Mouse (Mus musculus): Measurements from ENCODE around the gene Nup93. TPM values are rescaled to one million over a fixed set of nuclear protein-coding genes. Genes with fewer than 3 reads are reported as not detected.

Nup93 gene
- total and polyA plus RNA-seq, 3 experiments, result 6.0 to 42.5 (median 39.9) TPM

DNA sequence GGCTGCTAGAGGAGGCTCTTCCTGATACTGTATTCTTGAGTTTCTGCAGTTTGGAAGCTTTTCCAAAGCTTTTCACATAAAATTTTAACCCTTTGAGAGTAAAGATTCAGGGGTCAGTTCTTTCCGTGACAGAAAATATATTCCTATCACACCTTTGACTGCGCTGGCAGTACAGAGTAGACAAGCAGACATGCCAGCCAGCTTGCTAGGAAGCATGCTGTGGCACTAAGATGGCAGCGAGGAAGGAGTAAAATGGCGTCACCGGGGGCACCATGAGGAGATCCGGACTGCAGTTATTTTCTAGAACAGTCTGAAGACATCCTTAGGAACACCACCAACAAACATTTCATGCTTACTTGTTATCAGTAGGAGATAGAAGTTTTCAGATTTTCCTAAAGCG lies 55.9 kb downstream of the Nup93 start:
- TF ChIP-seq GATA2 (IDR thresholded peaks at IDR 0.05; ENCODE audit: borderline replicate concordance, low read depth, low read length), result no peak
- TF ChIP-seq POLR2AphosphoS5 (IDR thresholded peaks at IDR 0.05; ENCODE audit: insufficient replicate concordance, low read depth, low read length), result no peak
- TF ChIP-seq TAL1 (conservative IDR thresholded peaks at IDR 0.05; ENCODE audit: low read depth, low read length), result no peak
- TF ChIP-seq GATA1 (IDR thresholded peaks at IDR 0.05; ENCODE audit: borderline replicate concordance, low read length), result no peak
- no peak for TF ChIP-seq CTCF (IDR thresholded peaks at IDR 0.05; ENCODE audit: low read depth, low read length)
- no peak overlapping the region for H3K4me3 ChIP-seq (ENCODE audit: low read depth, low read length)
- DNase-seq (ENCODE audit: low spot score) (no peak), ATAC-seq (ENCODE audit: extremely low read depth, insufficient number of reproducible peaks, low FRiP score, poor library complexity, severe bottlenecking) (no peak)
- H3K4me1 ChIP-seq (ENCODE audit: insufficient read depth, low read depth, low read length), result no peaks in the 10 kb centered on the region; the same call in 1 of the 2 replicates
- no peaks in the 10 kb centered on the region for H3K9me3 ChIP-seq (replicated peaks)
- H3K36me3 ChIP-seq (replicated peaks), result peaks cover 45% of the 10 kb centered on the region
- H3K27me3 ChIP-seq (ENCODE audit: insufficient read depth, low read length), result no peaks in the 10 kb centered on the region

- Histone ChIP-seq H3K36me3 (replicated peaks) (peaks cover 49% of the 10 kb centered on the region), H3K4me3 (ENCODE audit: low read depth, low read length) (no peak overlapping the region), H3K9me3 (replicated peaks) (no peaks in the 10 kb centered on the region), H3K4me1 (ENCODE audit: insufficient read depth, low read depth, low read length) (no peaks in the 10 kb centered on the region; the same call in 1 of the 2 replicates), H3K27me3 (ENCODE audit: insufficient read depth, low read length) (no peaks in the 10 kb centered on the region)
- no peak for DNase-seq (ENCODE audit: low spot score)
- no peak for ATAC-seq (ENCODE audit: extremely low read depth, insufficient number of reproducible peaks, low FRiP score, poor library complexity, severe bottlenecking)
- TF ChIP-seq TAL1 (conservative IDR thresholded peaks at IDR 0.05; ENCODE audit: low read depth, low read length), result no peak
- no peak for TF ChIP-seq CTCF (IDR thresholded peaks at IDR 0.05; ENCODE audit: low read depth, low read length)
Measured at GRCm38 (mm10) chr8:94271102-94271501, 56.7 kb downstream of the Nup93 start.

GRCm38 (mm10) chr8:94272612-94273011 lies 58.2 kb downstream of the Nup93 start:
- Histone ChIP-seq H3K9me3 (replicated peaks) (no peaks in the 10 kb centered on the region), H3K27me3 (ENCODE audit: insufficient read depth, low read length) (no peaks in the 10 kb centered on the region), H3K36me3 (replicated peaks) (peaks cover 50% of the 10 kb centered on the region), H3K4me3 (ENCODE audit: low read depth, low read length) (no peak overlapping the region), H3K4me1 (ENCODE audit: insufficient read depth, low read depth, low read length) (no peaks in the 10 kb centered on the region; the same call in 1 of the 2 replicates)
- TF ChIP-seq TAL1 (conservative IDR thresholded peaks at IDR 0.05; ENCODE audit: low read depth, low read length) (no peak), CTCF (IDR thresholded peaks at IDR 0.05; ENCODE audit: low read depth, low read length) (no peak), GATA2 (IDR thresholded peaks at IDR 0.05; ENCODE audit: borderline replicate concordance, low read depth, low read length) (no peak), POLR2AphosphoS5 (IDR thresholded peaks at IDR 0.05; ENCODE audit: insufficient replicate concordance, low read depth, low read length) (no peak), GATA1 (IDR thresholded peaks at IDR 0.05; ENCODE audit: borderline replicate concordance, low read length) (no peak)
- no peak for DNase-seq (ENCODE audit: low spot score)
- ATAC-seq (ENCODE audit: extremely low read depth, insufficient number of reproducible peaks, low FRiP score, poor library complexity, severe bottlenecking), result no peak

DNA sequence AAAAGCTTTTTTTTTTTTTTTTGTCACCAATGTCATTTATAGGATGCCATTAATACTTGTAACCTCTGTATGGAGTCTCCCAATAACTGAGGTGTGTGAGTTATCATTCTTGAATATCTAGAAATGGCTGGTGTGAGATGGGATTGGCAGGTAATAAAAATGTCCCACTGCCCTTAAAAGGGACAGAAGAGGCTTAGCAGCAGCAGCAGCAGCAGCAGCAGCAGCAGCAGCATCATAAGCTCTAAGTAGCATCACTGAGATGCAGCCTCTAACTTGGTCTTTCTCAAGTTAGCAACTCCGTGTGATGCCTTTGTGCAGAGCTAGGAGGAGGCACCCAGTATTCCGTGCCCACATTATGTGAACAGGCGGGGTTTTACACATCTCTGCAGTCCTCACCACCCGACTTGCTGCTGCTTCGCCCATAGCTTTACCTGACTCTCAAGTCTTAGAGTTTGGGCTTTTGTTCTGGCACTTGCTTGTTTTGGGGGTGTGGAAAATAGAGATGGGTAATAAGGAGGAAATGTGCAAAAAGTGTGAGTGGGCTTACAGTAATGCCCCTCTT lies 59.0 kb downstream of the Nup93 start:
- no peak overlapping the region for H3K4me3 ChIP-seq (ENCODE audit: low read depth, low read length)
- ATAC-seq (ENCODE audit: extremely low read depth, insufficient number of reproducible peaks, low FRiP score, poor library complexity, severe bottlenecking), result no peak
- TF ChIP-seq TAL1 (conservative IDR thresholded peaks at IDR 0.05; ENCODE audit: low read depth, low read length) (no peak), GATA1 (IDR thresholded peaks at IDR 0.05; ENCODE audit: borderline replicate concordance, low read length) (no peak), CTCF (IDR thresholded peaks at IDR 0.05; ENCODE audit: low read depth, low read length) (no peak), POLR2AphosphoS5 (IDR thresholded peaks at IDR 0.05; ENCODE audit: insufficient replicate concordance, low read depth, low read length) (no peak), GATA2 (IDR thresholded peaks at IDR 0.05; ENCODE audit: borderline replicate concordance, low read depth, low read length) (no peak)

DNA sequence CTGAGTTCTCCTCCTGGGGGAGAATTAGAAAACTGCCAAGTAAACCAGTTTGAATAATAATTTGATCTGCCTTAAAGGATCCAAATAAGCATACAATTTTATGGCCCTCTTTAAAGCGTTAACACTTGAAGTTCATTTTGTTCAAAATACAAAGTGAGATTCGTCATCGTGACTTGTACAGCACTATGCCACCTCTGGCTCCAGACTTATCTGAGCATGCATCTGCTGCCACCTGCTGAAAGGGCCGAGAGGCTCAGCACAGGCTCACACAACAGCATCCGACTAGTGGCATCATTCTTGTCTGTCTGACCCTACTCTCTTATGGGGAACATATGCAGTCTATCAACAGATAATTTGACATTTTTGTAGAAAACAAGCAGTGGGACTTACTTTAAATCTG lies 59.7 kb downstream of the Nup93 start:
- DNase-seq (ENCODE audit: low spot score) (no peak), ATAC-seq (ENCODE audit: extremely low read depth, insufficient number of reproducible peaks, low FRiP score, poor library complexity, severe bottlenecking) (no peak)
- Histone ChIP-seq H3K27me3 (ENCODE audit: insufficient read depth, low read length) (no peaks in the 10 kb centered on the region), H3K4me1 (ENCODE audit: insufficient read depth, low read depth, low read length) (no peaks in the 10 kb centered on the region; the same call in 1 of the 2 replicates), H3K36me3 (replicated peaks) (peaks cover 48% of the 10 kb centered on the region), H3K9me3 (replicated peaks) (no peaks in the 10 kb centered on the region), H3K4me3 (ENCODE audit: low read depth, low read length) (no peak overlapping the region)
- TF ChIP-seq GATA2 (IDR thresholded peaks at IDR 0.05; ENCODE audit: borderline replicate concordance, low read depth, low read length) (no peak), GATA1 (IDR thresholded peaks at IDR 0.05; ENCODE audit: borderline replicate concordance, low read length) (no peak), TAL1 (conservative IDR thresholded peaks at IDR 0.05; ENCODE audit: low read depth, low read length) (no peak), POLR2AphosphoS5 (IDR thresholded peaks at IDR 0.05; ENCODE audit: insufficient replicate concordance, low read depth, low read length) (no peak), CTCF (IDR thresholded peaks at IDR 0.05; ENCODE audit: low read depth, low read length) (no peak)

More for the DNA sequence above, 59.0 kb downstream of the Nup93 start:
- peaks cover 51% of the 10 kb centered on the region for H3K36me3 ChIP-seq (replicated peaks)
- H3K4me1 ChIP-seq (ENCODE audit: insufficient read depth, low read depth, low read length), result no peaks in the 10 kb centered on the region; the same call in 1 of the 2 replicates
- no peaks in the 10 kb centered on the region for H3K27me3 ChIP-seq (ENCODE audit: insufficient read depth, low read length)
- no peaks in the 10 kb centered on the region for H3K9me3 ChIP-seq (replicated peaks)
- no peak for DNase-seq (ENCODE audit: low spot score)

- no peak for ATAC-seq (ENCODE audit: extremely low read depth, insufficient number of reproducible peaks, low FRiP score, poor library complexity, severe bottlenecking)
- no peaks in the 10 kb centered on the region for H3K27me3 ChIP-seq (ENCODE audit: insufficient read depth, low read length)
- no peak for DNase-seq (ENCODE audit: low spot score)
- peaks cover 51% of the 10 kb centered on the region for H3K36me3 ChIP-seq (replicated peaks)
- no peak overlapping the region for H3K4me3 ChIP-seq (ENCODE audit: low read depth, low read length)
- TF ChIP-seq GATA1 (IDR thresholded peaks at IDR 0.05; ENCODE audit: borderline replicate concordance, low read length) (no peak), TAL1 (conservative IDR thresholded peaks at IDR 0.05; ENCODE audit: low read depth, low read length) (no peak), POLR2AphosphoS5 (IDR thresholded peaks at IDR 0.05; ENCODE audit: insufficient replicate concordance, low read depth, low read length) (no peak), CTCF (IDR thresholded peaks at IDR 0.05; ENCODE audit: low read depth, low read length) (no peak), GATA2 (IDR thresholded peaks at IDR 0.05; ENCODE audit: borderline replicate concordance, low read depth, low read length) (no peak)
- no peaks in the 10 kb centered on the region for H3K9me3 ChIP-seq (replicated peaks)
- H3K4me1 ChIP-seq (ENCODE audit: insufficient read depth, low read depth, low read length), result no peaks in the 10 kb centered on the region; the same call in 1 of the 2 replicates
Measured at GRCm38 (mm10) chr8:94278295-94278694, 63.9 kb downstream of the Nup93 start.

Data from G1E (cell line).